Mouse (Mus musculus): ENCODE measurements around the gene Pln. TPM values are rescaled to one million over a fixed set of nuclear protein-coding genes. Genes with fewer than 3 reads are reported as not detected.

Pln gene
- 0.93 and 2.8 TPM in 2 replicates for polyA plus RNA-seq (2015; fragmentation: Nextera tagmentation; extraction: Ambion mirVana)

- no peak within 1 kb of the TSS for H3K4me3 ChIP-seq
- no peaks in the 10 kb centered on the region for H3K9me3 ChIP-seq
- H3K27ac ChIP-seq: no peak within 1 kb of the TSS
- 72% methylated on average over 6 of the region's 6 CpGs for whole genome bisulfite sequencing
- H3K9ac ChIP-seq: no peak within 1 kb of the TSS
- no peaks in the 10 kb centered on the region for H3K27me3 ChIP-seq
- no peak within 1 kb of the TSS for H3K4me2 ChIP-seq
- ATAC-seq (ENCODE audit: insufficient number of reproducible peaks, insufficient read depth, low FRiP score, low TSS enrichment, low read depth): no peak
- no peaks in the 10 kb centered on the region for H3K36me3 ChIP-seq
- H3K4me1 ChIP-seq: no peaks in the 10 kb centered on the region
Observed at GRCm38 (mm10) chr10:53337162-53337923, at the start of gene Pln. Gene Pln, plus strand, starts transcription at chr10:53337667.

GRCm38 (mm10) chr10:53305867-53306266 lies 31.6 kb upstream of the Pln start:
- no peak for ATAC-seq (ENCODE audit: insufficient number of reproducible peaks, insufficient read depth, low FRiP score, low TSS enrichment, low read depth)
- no peak overlapping the region for H3K4me2 ChIP-seq
- no peaks in the 10 kb centered on the region for H3K36me3 ChIP-seq
- H3K4me1 ChIP-seq: no peaks in the 10 kb centered on the region
- no peak overlapping the region for H3K4me3 ChIP-seq
- WGBS: 40% methylated on average over 3 of the region's 3 CpGs
- H3K9ac ChIP-seq: no peak overlapping the region
- no peaks in the 10 kb centered on the region for H3K27me3 ChIP-seq
- no peak overlapping the region for H3K27ac ChIP-seq
- H3K9me3 ChIP-seq: no peaks in the 10 kb centered on the region

GRCm38 (mm10) chr10:53306674-53307073 lies 30.8 kb upstream of the Pln start:
- H3K36me3 ChIP-seq: 0 out of 2 replicates have a peak, but pooled peaks cover 3% of the 10 kb centered on the region
- H3K9ac ChIP-seq: no peak overlapping the region
- H3K9me3 ChIP-seq: no peaks in the 10 kb centered on the region
- H3K4me1 ChIP-seq: no peaks in the 10 kb centered on the region
- no peak overlapping the region for H3K4me3 ChIP-seq
- 93% methylated on average over 3 of the region's 3 CpGs for WGBS
- H3K27me3 ChIP-seq: no peaks in the 10 kb centered on the region
- no peak overlapping the region for H3K4me2 ChIP-seq
- ATAC-seq (ENCODE audit: insufficient number of reproducible peaks, insufficient read depth, low FRiP score, low TSS enrichment, low read depth): no peak
- H3K27ac ChIP-seq: no peak overlapping the region

- no peak overlapping the region for H3K4me2 ChIP-seq
- H3K4me1 ChIP-seq: 0 out of 2 replicates have a peak, but pooled peaks cover 5% of the 10 kb centered on the region
- ATAC-seq (ENCODE audit: insufficient number of reproducible peaks, insufficient read depth, low FRiP score, low TSS enrichment, low read depth): no peak
- no peaks in the 10 kb centered on the region for H3K9me3 ChIP-seq
- no peaks in the 10 kb centered on the region for H3K27me3 ChIP-seq
- H3K27ac ChIP-seq: no peak overlapping the region
- no peak overlapping the region for H3K9ac ChIP-seq
- H3K4me3 ChIP-seq: no peak overlapping the region
- H3K36me3 ChIP-seq: peaks cover 2% of the 10 kb centered on the region; the same call in 1 of the 2 replicates
Observed at GRCm38 (mm10) chr10:53323367-53323766, 14.1 kb upstream of the Pln start.

- ATAC-seq (ENCODE audit: insufficient number of reproducible peaks, insufficient read depth, low FRiP score, low TSS enrichment, low read depth): no peak
- Histone ChIP-seq H3K27me3 (no peaks in the 10 kb centered on the region), H3K27ac (no peak overlapping the region), H3K4me3 (no peak overlapping the region), H3K4me2 (no peak overlapping the region), H3K36me3 (no peaks in the 10 kb centered on the region), H3K9ac (no peak overlapping the region), H3K4me1 (0 out of 2 replicates have a peak, but pooled peaks cover 5% of the 10 kb centered on the region), H3K9me3 (no peaks in the 10 kb centered on the region)
- 28% methylated on average over 1 of the region's 1 CpGs for WGBS
Observed at GRCm38 (mm10) chr10:53324663-53325062, 12.8 kb upstream of the Pln start.

- no peak overlapping the region for H3K4me2 ChIP-seq
Observed at GRCm38 (mm10) chr10:53326367-53326766, 11.1 kb upstream of the Pln start.

GRCm38 (mm10) chr10:53329257-53329656 lies 8.2 kb upstream of the Pln start:
- H3K4me1 ChIP-seq: 0 out of 2 replicates have a peak, but pooled peaks cover 5% of the 10 kb centered on the region
- no peak overlapping the region for H3K4me2 ChIP-seq
- no peak overlapping the region for H3K9ac ChIP-seq
- WGBS: 78% methylated on average over 3 of the region's 3 CpGs
- H3K27me3 ChIP-seq: no peaks in the 10 kb centered on the region
- H3K9me3 ChIP-seq: no peaks in the 10 kb centered on the region
- no peak overlapping the region for H3K27ac ChIP-seq
- H3K36me3 ChIP-seq: no peaks in the 10 kb centered on the region
- no peak for ATAC-seq (ENCODE audit: insufficient number of reproducible peaks, insufficient read depth, low FRiP score, low TSS enrichment, low read depth)
- H3K4me3 ChIP-seq: no peak overlapping the region

More at GRCm38 (mm10) chr10:53326367-53326766, 11.1 kb upstream of the Pln start:
- H3K9me3 ChIP-seq: no peaks in the 10 kb centered on the region
- H3K27ac ChIP-seq: no peak overlapping the region
- H3K4me1 ChIP-seq: 0 out of 2 replicates have a peak, but pooled peaks cover 5% of the 10 kb centered on the region
- no peak overlapping the region for H3K4me3 ChIP-seq
- no peak overlapping the region for H3K9ac ChIP-seq
- H3K27me3 ChIP-seq: no peaks in the 10 kb centered on the region
- no peaks in the 10 kb centered on the region for H3K36me3 ChIP-seq
- ATAC-seq (ENCODE audit: insufficient number of reproducible peaks, insufficient read depth, low FRiP score, low TSS enrichment, low read depth): no peak

- H3K9me3 ChIP-seq: no peaks in the 10 kb centered on the region
- no peaks in the 10 kb centered on the region for H3K4me1 ChIP-seq
- WGBS: 77% methylated on average over 2 of the region's 2 CpGs
- H3K4me3 ChIP-seq: no peak overlapping the region
- H3K9ac ChIP-seq: no peak overlapping the region
- no peaks in the 10 kb centered on the region for H3K27me3 ChIP-seq
- no peak for ATAC-seq (ENCODE audit: insufficient number of reproducible peaks, insufficient read depth, low FRiP score, low TSS enrichment, low read depth)
- H3K4me2 ChIP-seq: no peak overlapping the region
- no peak overlapping the region for H3K27ac ChIP-seq
- no peaks in the 10 kb centered on the region for H3K36me3 ChIP-seq
Observed at GRCm38 (mm10) chr10:53332752-53333151, 4.7 kb upstream of the Pln start.

GRCm38 (mm10) chr10:53335266-53335665 lies 2.2 kb upstream of the Pln start:
- no peak for ATAC-seq (ENCODE audit: insufficient number of reproducible peaks, insufficient read depth, low FRiP score, low TSS enrichment, low read depth)

GRCm38 (mm10) chr10:53335974-53336373 lies 1.5 kb upstream of the Pln start:
- Histone ChIP-seq H3K4me2 (no peak overlapping the region), H3K36me3 (no peaks in the 10 kb centered on the region), H3K9ac (no peak overlapping the region), H3K4me3 (no peak overlapping the region), H3K27me3 (no peaks in the 10 kb centered on the region), H3K4me1 (no peaks in the 10 kb centered on the region), H3K9me3 (no peaks in the 10 kb centered on the region), H3K27ac (no peak overlapping the region)
- ATAC-seq (ENCODE audit: insufficient number of reproducible peaks, insufficient read depth, low FRiP score, low TSS enrichment, low read depth): no peak
- 85% methylated on average over 3 of the region's 3 CpGs for WGBS

More at GRCm38 (mm10) chr10:53335266-53335665, 2.2 kb upstream of the Pln start:
- Histone ChIP-seq H3K4me2 (no peak overlapping the region), H3K9me3 (no peaks in the 10 kb centered on the region), H3K27ac (no peak overlapping the region), H3K4me1 (no peaks in the 10 kb centered on the region), H3K36me3 (no peaks in the 10 kb centered on the region), H3K9ac (no peak overlapping the region), H3K27me3 (no peaks in the 10 kb centered on the region), H3K4me3 (no peak overlapping the region)
- 89% methylated on average over 2 of the region's 2 CpGs for WGBS

- no peaks in the 10 kb centered on the region for H3K36me3 ChIP-seq
- H3K4me1 ChIP-seq: no peaks in the 10 kb centered on the region
- 51% methylated on average over 2 of the region's 2 CpGs for WGBS
- no peak overlapping the region for H3K4me3 ChIP-seq
- no peak overlapping the region for H3K9ac ChIP-seq
- ATAC-seq (ENCODE audit: insufficient number of reproducible peaks, insufficient read depth, low FRiP score, low TSS enrichment, low read depth): no peak
- H3K4me2 ChIP-seq: no peak overlapping the region
- H3K9me3 ChIP-seq: no peaks in the 10 kb centered on the region
- H3K27ac ChIP-seq: no peak overlapping the region
- H3K27me3 ChIP-seq: no peaks in the 10 kb centered on the region
Observed at GRCm38 (mm10) chr10:53339045-53339444, 1.6 kb downstream of the Pln start.

GRCm38 (mm10) chr10:53341288-53341965 lies 4.0 kb downstream of the Pln start:
- WGBS: 75% methylated on average over 7 of the region's 7 CpGs
- H3K9ac ChIP-seq: no peak overlapping the region
- H3K27ac ChIP-seq: no peak overlapping the region
- no peaks in the 10 kb centered on the region for H3K27me3 ChIP-seq
- H3K36me3 ChIP-seq: no peaks in the 10 kb centered on the region
- H3K4me2 ChIP-seq: no peak overlapping the region
- no peak for ATAC-seq (ENCODE audit: insufficient number of reproducible peaks, insufficient read depth, low FRiP score, low TSS enrichment, low read depth)
- H3K4me1 ChIP-seq: no peaks in the 10 kb centered on the region
- no peak overlapping the region for H3K4me3 ChIP-seq
- no peaks in the 10 kb centered on the region for H3K9me3 ChIP-seq
